Mouse (Mus musculus) thymus, postnatal 0 days (tissue): ENCODE measurements around the gene Dennd5b. TPM values are rescaled to one million over a fixed set of nuclear protein-coding genes. Genes with fewer than 3 reads are reported as not detected.
"Not testable (repeated sequence)": the region's sequence is repeated elsewhere in the genome, so short reads cannot be mapped to it uniquely, and the experiment has no call there.

ENCODE experiments used
- DNase-seq: peaks from one replicate; pipeline ENCODE4 v3.0.0-alpha.2; 2015; ENCODE audit warnings: low spot score
- polyA plus RNA-seq: library from polyadenylated mRNA; unstranded; fragments of >200 nt; fragmentation: Nextera tagmentation; extraction: Ambion mirVana; gene quantifications from 2 replicates; pipeline ENCODE4 v1.2.1, GENCODE M21; 2015

The Dennd5b gene
- polyA plus RNA-seq, result 1.3 and 1.8 TPM in 2 replicates

- peak; percentile 40 for DNase-seq
Observed at GRCm38 (mm10) chr6:149101076-149101942, at the start of gene Dennd5b. TSS of gene Dennd5b (minus strand) at chr6:149101680.

DNA sequence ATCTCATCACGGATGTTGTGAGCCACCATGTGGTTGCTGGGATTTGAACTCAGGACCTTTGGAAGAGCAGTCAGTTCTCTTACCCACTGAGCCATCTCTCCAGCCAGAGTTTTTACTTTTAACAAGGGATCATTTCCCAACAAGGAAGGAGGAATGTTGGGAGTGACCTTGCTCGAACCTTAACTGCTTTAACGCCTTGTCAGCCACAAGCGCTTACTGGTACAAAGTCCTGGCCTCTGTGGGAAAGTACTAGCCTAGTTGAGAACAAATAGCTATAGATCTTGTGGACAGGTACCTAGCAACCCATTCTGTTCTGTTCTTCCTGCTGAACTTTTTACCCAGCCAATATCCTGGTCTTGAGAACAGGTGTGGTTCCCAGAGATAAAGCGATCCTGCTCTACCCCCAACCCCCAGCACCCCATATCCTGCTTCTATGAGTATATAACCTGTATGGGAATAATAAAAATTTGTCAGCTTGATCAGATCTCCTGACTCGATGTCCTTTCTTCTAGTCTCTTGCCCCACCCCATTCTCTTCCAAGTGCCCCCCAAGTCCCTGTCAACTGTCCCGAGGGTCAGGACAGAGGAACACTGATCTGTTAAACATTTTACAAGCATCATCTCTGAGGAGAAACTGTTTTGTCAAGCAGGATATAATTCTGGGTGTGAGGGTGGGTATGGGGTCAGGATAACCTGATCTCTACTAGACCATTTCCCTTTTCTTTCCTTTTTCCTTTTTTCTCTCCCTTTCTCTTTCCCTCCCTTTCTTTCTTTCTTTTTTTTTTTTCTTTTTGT is 47.2 kb upstream of the Dennd5b start:
- no peak for DNase-seq

DNA sequence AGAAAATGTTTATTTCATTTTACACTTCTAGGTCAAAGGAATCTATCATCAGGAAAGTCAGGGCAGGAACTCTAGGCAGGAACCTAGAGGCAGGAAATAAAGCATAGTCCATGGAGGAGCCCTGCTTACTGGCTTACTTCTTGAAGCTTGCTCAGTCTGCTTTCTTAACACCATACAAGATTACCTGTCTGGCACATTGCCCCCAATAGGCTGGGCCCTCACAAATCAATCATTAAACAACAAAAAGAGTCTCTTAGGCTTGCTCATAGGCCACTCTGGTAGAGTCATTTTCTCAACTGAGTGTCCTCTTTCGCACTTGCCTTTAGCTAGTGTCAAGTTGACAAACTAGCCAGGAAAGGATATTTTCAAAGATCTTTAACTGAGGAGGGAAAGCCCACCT is 43.7 kb upstream of the Dennd5b start:
- DNase-seq, result no peak

DNA sequence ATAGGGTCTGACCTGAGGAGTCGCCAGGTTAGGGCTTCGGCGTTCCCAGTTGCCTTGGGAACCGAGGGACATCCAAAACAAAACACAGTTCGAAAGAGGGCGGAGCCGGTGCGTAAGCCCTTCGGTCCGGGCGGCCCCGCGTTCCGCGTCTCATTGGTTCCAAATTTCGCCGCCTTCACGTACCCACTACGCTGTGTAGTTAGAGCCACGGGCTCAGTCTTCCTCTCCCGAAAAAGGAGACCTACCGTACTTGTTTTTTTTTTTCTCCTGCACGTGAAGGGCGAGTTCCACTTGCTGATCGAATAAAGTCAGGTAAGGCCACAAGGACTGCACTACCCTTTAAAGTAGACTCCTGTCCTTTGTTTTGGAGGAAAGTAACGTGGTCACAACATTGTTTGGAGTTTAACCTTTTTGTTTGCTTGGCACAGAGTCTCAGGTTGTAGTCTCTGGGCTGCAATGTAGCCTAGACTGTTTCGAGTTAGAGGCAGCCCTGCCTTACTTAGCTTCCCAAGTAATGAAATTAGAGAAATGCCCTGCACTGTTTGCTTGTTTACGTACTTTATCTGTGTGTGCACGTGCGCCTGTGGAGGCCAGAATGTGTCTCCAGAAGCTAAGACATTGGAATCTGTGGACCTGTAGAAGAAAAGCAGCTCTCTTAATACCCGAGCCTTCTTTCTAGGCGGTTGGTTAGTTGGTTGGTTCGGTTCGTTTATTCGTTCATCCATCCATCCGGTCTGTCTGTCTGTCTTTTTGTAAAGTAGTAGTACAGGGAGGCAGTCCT is 40.1 kb upstream of the Dennd5b start:
- DNase-seq, result peak; percentile 82

- DNase-seq, result no peak
Observed at GRCm38 (mm10) chr6:149139471-149139870, 38.0 kb upstream of the Dennd5b start, which contains the start of gene Etfbkmt. TSS of gene Etfbkmt (plus strand) at chr6:149139849.

DNA sequence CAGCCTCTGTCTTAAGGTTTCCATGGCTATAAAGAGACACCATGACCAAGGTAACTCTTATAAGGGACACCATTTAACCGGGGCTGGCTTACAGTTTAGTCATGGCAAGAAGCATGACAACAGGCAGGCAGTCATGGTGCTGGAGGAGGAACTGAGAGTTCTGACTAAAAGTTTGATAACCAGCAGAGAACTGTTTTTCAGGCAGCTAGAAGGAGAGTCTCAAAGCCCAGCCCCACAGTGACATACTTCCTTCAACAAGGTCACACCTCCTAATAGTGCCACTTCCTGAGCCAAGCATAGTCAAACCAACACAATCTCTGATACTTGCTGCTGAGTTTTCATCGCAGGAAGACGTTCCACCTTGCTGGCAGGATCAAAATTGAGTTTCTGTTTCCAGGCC is 37.5 kb upstream of the Dennd5b start:
- no peak for DNase-seq

GRCm38 (mm10) chr6:149137936-149138335 is 36.5 kb upstream of the Dennd5b start:
- no peak for DNase-seq

DNA sequence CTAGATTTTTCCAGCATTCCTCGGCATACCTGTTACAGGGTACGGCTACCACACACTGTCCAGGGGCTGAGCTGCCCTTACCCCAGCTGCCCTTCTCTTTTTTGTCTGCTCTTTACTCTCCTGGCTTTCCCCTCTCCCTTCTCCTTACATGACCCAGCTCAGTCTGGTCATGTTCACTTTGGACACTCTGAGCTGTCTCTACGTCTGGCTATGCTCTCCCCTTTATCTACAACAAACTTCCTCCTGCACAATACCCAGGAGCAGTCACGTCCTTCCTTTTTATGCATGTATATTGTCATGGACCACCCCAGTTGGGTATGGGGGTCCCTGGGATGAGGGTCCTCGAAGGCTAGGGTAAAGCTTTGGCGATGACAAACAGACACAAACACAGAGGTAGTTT is 34.2 kb upstream of the Dennd5b start:
- no peak for DNase-seq

GRCm38 (mm10) chr6:149134391-149135150 is 33.1 kb upstream of the Dennd5b start:
- no peak for DNase-seq

- DNase-seq, result peak; percentile 73
Observed at GRCm38 (mm10) chr6:149132311-149133077, 31.0 kb upstream of the Dennd5b start.

GRCm38 (mm10) chr6:149131111-149131510 is 29.6 kb upstream of the Dennd5b start:
- no peak for DNase-seq

DNA sequence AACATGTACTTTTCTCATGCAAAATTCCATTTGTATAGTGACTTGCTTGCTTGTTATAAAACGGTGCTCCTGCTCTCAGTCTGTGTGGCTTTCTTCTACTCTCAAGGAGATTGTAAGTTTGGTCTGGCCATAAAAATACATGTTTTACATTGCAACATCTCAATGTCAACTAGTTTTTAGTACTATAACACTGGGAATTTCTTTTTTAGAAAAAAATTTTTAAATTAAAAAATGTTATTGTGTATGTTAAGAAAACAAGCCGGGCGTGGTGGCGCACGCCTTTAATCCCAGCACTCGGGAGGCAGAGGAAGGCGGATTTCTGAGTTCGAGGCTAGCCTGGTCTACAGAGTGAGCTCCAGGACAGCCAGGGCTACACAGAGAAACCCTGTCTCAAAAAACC is 28.4 kb upstream of the Dennd5b start, which contains the start of gene Gm10203:
Gene Gm10203, plus strand, starts transcription at position 301 of the 400 bp plus-strand sequence.
- DNase-seq, result not testable (repeated sequence)

- peak; percentile 55 for DNase-seq
Observed at GRCm38 (mm10) chr6:149126675-149127074, 25.2 kb upstream of the Dennd5b start.

- DNase-seq, result no peak
Observed at GRCm38 (mm10) chr6:149123042-149123441, 21.6 kb upstream of the Dennd5b start.

- peak; percentile 73 for DNase-seq
Observed at GRCm38 (mm10) chr6:149119853-149120252, 18.4 kb upstream of the Dennd5b start.

- no peak for DNase-seq
Observed at GRCm38 (mm10) chr6:149118935-149119334, 17.5 kb upstream of the Dennd5b start.

DNA sequence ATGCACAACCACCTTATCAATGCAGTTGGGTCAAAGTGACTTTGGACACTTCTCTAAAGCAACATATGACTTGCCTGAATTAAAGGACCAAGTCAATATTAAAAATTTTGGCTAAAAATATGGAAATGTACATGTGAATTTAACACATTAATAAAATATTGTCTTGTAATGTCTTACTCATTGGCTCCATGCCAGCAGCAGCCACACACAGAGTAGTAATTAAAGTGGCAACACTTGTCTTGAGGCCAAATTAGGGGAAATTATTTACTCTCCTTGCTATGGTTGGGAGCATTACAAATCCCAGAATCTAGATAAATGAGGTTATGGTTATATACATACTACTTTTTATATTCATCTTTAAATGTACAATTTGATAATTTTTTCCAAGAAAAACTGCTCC is 15.5 kb upstream of the Dennd5b start:
- DNase-seq, result no peak

DNA sequence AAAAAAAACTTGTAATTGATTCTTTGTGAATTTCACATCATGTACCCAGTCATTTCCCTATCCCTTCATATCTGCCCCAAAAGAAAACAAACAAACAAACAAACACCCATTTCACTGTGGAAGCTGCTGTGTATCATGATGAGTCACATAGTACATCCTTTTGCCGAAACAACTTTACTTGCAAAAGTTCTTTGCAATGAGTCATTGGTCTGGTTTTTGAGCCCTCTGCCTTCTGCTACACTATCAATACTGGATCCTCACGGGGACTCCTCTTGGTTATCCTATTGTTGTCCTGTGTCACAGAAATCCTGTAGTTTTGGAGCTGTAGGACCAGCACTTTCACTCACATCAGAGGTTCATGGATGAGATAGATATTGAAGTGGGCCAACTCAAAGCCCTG is 7.4 kb upstream of the Dennd5b start:
- no peak for DNase-seq

DNA sequence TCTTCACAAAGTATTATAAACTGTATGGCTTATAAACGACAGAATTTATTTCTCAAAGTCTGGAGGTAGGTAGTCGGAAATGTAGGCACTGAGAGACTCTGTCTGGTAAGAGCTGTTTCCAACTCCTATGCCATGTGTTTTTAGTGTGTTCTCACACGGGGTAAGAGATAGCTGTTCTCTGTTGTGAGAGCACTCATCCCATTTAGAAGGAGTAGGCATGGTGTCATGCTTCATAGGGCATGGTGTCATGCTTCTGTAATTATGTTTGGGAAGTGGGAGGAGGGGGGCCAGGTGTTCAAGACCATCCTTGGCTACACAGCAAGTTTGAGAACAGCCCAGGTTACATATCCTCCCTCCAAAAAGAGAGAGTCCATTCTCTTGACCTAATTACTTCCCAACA is 6.1 kb upstream of the Dennd5b start:
- DNase-seq, result no peak

DNA sequence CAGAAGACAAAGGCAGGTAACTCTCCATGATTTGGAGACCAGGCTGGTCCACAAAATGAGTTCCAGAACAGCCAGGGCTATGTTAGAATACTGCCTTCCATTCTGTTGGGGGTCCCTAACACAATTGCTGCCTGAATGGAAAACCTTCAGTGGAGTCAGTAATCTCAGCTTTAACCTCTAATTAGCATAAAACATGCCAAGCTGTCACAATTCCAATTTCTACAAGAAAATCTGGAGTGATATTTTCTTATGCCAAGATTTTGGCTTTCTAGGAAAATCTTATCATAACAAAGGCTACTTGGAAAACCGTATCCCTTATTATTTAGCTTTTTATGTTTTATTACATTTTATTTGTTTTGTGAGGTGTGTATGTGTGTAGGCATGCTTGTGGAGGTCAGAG is 2.0 kb upstream of the Dennd5b start:
- no peak for DNase-seq
